Mouse (Mus musculus) hindbrain, embryonic 12.5 days (tissue): Measurements from ENCODE around the gene Abl2. TPM values are rescaled to one million over a fixed set of nuclear protein-coding genes. Genes with fewer than 3 reads are reported as not detected.

Source experiments
- ATAC-seq: fragments of 200-750 bp; cut with Nextera tagmentation; 2 replicates; pipeline ENCODE4 v1.8.0; 2017; ENCODE audit warnings: moderate TSS enrichment; ENCODE audit not compliant: low FRiP score
- H3K27ac ChIP-seq: fragments of 300-500 bp; sonication (generic); 2 replicates; pipeline ENCODE4 v1.5.1; 2016; ENCODE audit warnings: mild to moderate bottlenecking
- H3K27me3 ChIP-seq: fragments of 300-500 bp; sonication (generic); 2 replicates; pipeline ENCODE4 v1.6.1; 2016; ENCODE audit warnings: mild to moderate bottlenecking
- H3K36me3 ChIP-seq: fragments of 300-500 bp; sonication (generic); 2 replicates; pipeline ENCODE4 v1.6.1; 2016; ENCODE audit warnings: mild to moderate bottlenecking
- H3K4me1 ChIP-seq: fragments of 300-500 bp; sonication (generic); 2 replicates; pipeline ENCODE4 v1.6.1; 2016
- H3K4me2 ChIP-seq: fragments of 300-500 bp; sonication (generic); replicated peaks from 2 replicates; pipeline ENCODE4 v1.6.1; 2016; ENCODE audit warnings: mild to moderate bottlenecking
- H3K4me3 ChIP-seq: fragments of 300-500 bp; sonication (generic); 2 replicates; pipeline ENCODE4 v1.5.1; 2016; ENCODE audit warnings: mild to moderate bottlenecking
- H3K9ac ChIP-seq: fragments of 300-500 bp; sonication (generic); 2 replicates; pipeline ENCODE4 v1.6.1; 2016; ENCODE audit warnings: mild to moderate bottlenecking, moderate library complexity
- H3K9me3 ChIP-seq: fragments of 300-500 bp; sonication (generic); replicated peaks from 2 replicates; pipeline ENCODE4 v1.6.1; 2016; ENCODE audit warnings: mild to moderate bottlenecking
- WGBS: fragments of 180-500 bp; shearing (Covaris S2); methylation state at CpG from one replicate; pipeline ENCODE4 v1.1.7; 2016; 5-methylcytosine and 5-hydroxymethylcytosine counted together
- polyA plus RNA-seq: library from polyadenylated mRNA; unstranded; fragments of >200 nt; fragmentation: Nextera tagmentation; extraction: Ambion mirVana; gene quantifications from 2 replicates; pipeline ENCODE4 v1.2.1, GENCODE M21; 2016

Abl2 gene
- polyA plus RNA-seq, 1 experiment from 2014 or later = 6.6 TPM

DNA sequence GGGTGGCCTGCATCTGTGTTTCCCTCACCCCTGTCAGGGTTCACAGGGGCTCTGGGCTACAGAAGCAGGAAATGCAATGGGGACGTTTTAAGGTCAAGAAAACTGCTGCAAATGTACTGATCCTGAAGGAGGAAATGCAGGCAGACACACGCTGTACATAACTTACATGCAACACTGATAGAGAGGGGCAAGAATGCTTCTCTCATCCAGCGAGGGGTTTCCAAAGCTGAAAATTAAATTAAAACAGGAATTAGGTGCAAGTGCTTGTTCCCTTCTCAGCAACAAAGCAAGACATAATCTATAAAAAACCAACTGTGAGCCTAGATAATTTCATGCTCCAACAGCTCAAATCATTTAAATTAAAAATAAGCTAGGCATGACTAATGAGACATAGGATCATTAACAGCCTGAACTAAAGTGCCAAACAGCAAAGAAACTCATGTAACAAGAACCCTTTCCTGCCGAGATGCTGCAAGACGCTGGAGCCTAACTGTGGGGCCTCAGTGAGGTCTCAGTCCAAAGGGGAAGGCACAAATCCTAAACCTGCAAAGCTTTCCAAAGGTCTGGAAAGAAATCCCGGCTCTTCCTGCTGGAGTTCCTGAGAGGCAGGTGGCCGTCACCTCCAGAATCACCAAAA is 127.6 kb downstream of the Abl2 start:
- Histone ChIP-seq H3K4me1 (no peaks in the 10 kb centered on the region), H3K9ac (no peak overlapping the region), H3K9me3 (no peaks in the 10 kb centered on the region), H3K27me3 (no peaks in the 10 kb centered on the region), H3K4me2 (no peak overlapping the region), H3K4me3 (no peak overlapping the region), H3K27ac (no peak overlapping the region), H3K36me3 (peaks cover 83% of the 10 kb centered on the region)
- ATAC-seq = no peak
- 70% methylated on average over 7 of the region's 7 CpGs for WGBS

Other genes starting within 250 kb of the Abl2 start
- gene Nphs2, start 248.1 kb upstream of the Abl2 start, polyA plus RNA-seq = 0.10 TPM in 1 of 2 replicates, not detected in the other
- gene Gm2000, start 192.7 kb upstream of the Abl2 start, polyA plus RNA-seq = 612 and 684 TPM in 2 replicates
- 0.27 and 0.67 TPM in 2 replicates for gene Axdnd1, start 137.6 kb upstream of the Abl2 start, polyA plus RNA-seq
- gene Soat1, start 84.5 kb upstream of the Abl2 start, polyA plus RNA-seq = 24.4 and 28.2 TPM in 2 replicates
- 0.20 and 0.50 TPM in 2 replicates for gene Gm10031, start 34.8 kb upstream of the Abl2 start, polyA plus RNA-seq
- gene Tor3a, start 115.6 kb downstream of the Abl2 start, polyA plus RNA-seq = 5.0 and 6.5 TPM in 2 replicates
- gene Fam20b, start 160.3 kb downstream of the Abl2 start, polyA plus RNA-seq = 29.7 and 32.1 TPM in 2 replicates